Mouse (Mus musculus) liver, adult 2 months (tissue): Measurements from ENCODE around the gene Igf1r. TPM values are rescaled to one million over a fixed set of nuclear protein-coding genes. Genes with fewer than 3 reads are reported as not detected.

Experiments used
- DNase-seq: peaks from one replicate; pipeline ENCODE4 v3.0.0-alpha.2; 2011; ENCODE audit warnings: low read depth, low spot score; ENCODE audit errors: extremely low read depth
- H3K27ac ChIP-seq: fragments of 200-500 bp; replicated peaks from 2 replicates; pipeline ENCODE4 v1.5.1; 2012; ENCODE audit warnings: low read depth, mild to moderate bottlenecking, control low read depth, inconsistent platforms, low read length; ENCODE audit not compliant: insufficient read depth
- H3K27me3 ChIP-seq: fragments of 200-500 bp; 2 replicates; pipeline ENCODE4 v1.6.1; 2012; ENCODE audit warnings: mild to moderate bottlenecking, moderate library complexity, low read length, inconsistent platforms; ENCODE audit not compliant: control insufficient read depth, insufficient read depth
- H3K36me3 ChIP-seq: fragments of 200-500 bp; 2 replicates; pipeline ENCODE4 v1.6.1; 2012; ENCODE audit warnings: low read length, inconsistent platforms; ENCODE audit not compliant: control insufficient read depth, insufficient read depth
- H3K4me1 ChIP-seq: fragments of 200-500 bp; 2 replicates; pipeline ENCODE4 v1.6.1; 2011; ENCODE audit warnings: low read length; ENCODE audit not compliant: control insufficient read depth, insufficient read depth
- H3K4me3 ChIP-seq: fragments of 200-500 bp; 2 replicates; pipeline ENCODE4 v1.5.1; 2011; ENCODE audit warnings: low read depth, mild to moderate bottlenecking, control low read depth, low read length, moderate library complexity; ENCODE audit not compliant: insufficient read depth
- H3K79me2 ChIP-seq: fragments of 200-500 bp; 2 replicates; pipeline ENCODE4 v1.6.1; 2012; ENCODE audit warnings: inconsistent platforms, mild to moderate bottlenecking, low read length, moderate library complexity; ENCODE audit not compliant: control insufficient read depth, insufficient read depth
- H3K9ac ChIP-seq: fragments of 200-500 bp; 2 replicates; pipeline ENCODE4 v1.6.1; 2012; ENCODE audit warnings: low read depth, mild to moderate bottlenecking, control low read depth, inconsistent platforms, low read length
- CTCF ChIP-seq: fragments of 200-500 bp; IDR thresholded peaks from 2 replicates; pipeline ENCODE4 v1.5.1; 2011; ENCODE audit warnings: low read depth, low read length, control low read depth
- POLR2A ChIP-seq: fragments of 200-500 bp; IDR thresholded peaks from 2 replicates; pipeline ENCODE4 v1.6.1; 2011; ENCODE audit warnings: low read length, control low read depth; ENCODE audit not compliant: insufficient read depth; ENCODE audit errors: extremely low read depth
- WGBS: fragments of 180-500 bp; shearing (Covaris S2); methylation state at CpG from one replicate; pipeline ENCODE4 v1.1.7; 2018; 5-methylcytosine and 5-hydroxymethylcytosine counted together
- polyA plus RNA-seq: library from polyadenylated mRNA; depleted of rRNA; stranded (reverse); fragments of >200 nt; gene quantifications from 2 replicates; pipeline ENCODE4 v1.2.3, GENCODE M21; 2012
- total RNA-seq: library from RNA; depleted of rRNA; stranded (reverse); fragments of >200 nt; gene quantifications from 2 replicates; pipeline ENCODE4 v1.2.3, GENCODE M21; 2014

Gene Igf1r
- total and polyA plus RNA-seq, 2 experiments: 0.50 to 1.2 TPM

DNA sequence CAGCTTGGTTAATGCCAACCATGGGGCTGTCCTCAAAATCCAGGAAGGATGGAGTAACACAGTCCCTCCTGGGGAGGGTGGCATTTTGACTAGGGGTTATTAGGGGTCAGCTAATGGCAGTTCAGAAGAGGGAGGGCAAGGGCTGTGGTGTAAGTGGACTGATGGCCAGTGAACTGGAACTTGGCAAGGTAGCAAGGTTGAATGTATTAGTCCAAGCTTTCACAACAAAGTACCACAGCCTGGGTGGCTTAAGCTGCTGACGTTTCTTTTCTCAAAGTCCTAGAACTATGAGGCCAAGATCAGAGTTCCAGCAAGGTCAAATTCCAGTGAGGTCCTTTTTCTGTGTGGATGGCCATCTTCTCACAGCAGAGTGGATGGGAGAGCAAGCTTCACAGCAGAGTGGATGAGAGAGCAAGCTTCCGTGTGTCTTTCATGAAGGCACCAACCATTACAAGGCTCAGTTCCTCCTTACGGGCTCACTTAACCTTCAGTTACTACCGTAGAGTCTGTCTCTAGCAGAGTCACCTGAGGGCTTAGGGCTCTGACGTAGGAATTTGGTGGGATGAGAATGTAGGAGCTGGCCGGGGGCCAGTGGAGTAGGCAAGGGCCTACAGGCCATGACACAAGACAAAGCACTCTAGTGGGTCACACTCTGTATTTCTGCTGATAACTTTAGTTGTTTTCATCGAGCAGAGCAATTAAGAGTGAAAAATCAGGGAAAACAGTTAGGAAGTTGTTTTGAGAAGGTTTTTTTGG, 144.6 kb downstream of the Igf1r start:
- no peaks in the 10 kb centered on the region for H3K79me2 ChIP-seq
- H3K27ac ChIP-seq: no peak overlapping the region
- H3K4me3 ChIP-seq: no peak overlapping the region
- TF ChIP-seq CTCF (no peak), POLR2A (no peak)
- WGBS: 78% methylated on average over 7 of the region's 7 CpGs
- H3K4me1 ChIP-seq: no peaks in the 10 kb centered on the region; the same call in 1 of the 2 replicates
- peak; percentile 64 for DNase-seq
- no peak overlapping the region for H3K9ac ChIP-seq
- H3K36me3 ChIP-seq: no peaks in the 10 kb centered on the region
- H3K27me3 ChIP-seq: peaks cover 21% of the 10 kb centered on the region; the same call in 1 of the 2 replicates

DNA sequence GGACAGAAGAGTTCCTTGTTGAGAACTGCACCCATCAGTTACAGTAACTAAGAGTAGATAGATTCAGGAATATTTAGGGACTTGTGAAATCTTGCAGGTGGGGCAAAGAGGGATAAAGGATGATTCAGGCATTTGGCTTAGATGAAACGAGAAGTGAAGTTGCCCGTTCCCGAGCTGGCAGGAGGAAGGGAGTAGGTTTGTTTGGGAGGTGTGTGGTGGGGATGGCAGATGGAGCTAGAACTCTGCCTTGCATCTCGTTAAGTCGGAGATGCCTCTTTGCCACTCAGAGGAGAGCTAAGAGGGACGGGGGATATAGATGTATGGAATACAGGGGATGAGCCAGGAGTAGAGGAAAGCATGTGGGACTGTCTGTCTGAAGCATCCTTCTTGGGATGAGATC, 145.5 kb downstream of the Igf1r start:
- WGBS: 94% methylated on average over 6 of the region's 6 CpGs

DNA sequence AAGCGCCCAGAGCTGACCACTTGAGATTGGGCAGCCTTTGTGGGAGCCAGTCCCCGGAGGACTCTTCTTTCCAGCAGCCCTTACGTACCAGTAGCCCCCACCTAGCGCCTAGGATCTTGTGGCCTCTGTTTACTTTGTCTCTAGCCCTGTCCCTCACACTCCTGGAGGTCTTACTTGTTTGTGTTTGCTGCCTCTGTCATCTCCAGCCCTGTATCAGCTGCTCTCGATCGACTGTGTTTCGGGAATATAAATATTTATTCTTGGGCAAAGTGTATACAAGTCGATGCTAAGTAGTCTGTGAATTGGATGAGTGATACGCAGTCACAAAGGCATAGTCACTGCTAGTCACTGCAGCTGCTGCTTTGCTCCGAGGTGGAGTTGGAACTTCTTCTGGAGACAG, 147.8 kb downstream of the Igf1r start:
- Histone ChIP-seq H3K9ac (no peak overlapping the region), H3K36me3 (no peaks in the 10 kb centered on the region), H3K4me1 (no peaks in the 10 kb centered on the region; the same call in 1 of the 2 replicates), H3K4me3 (no peak overlapping the region), H3K27me3 (peaks cover 21% of the 10 kb centered on the region; the same call in 1 of the 2 replicates), H3K79me2 (no peaks in the 10 kb centered on the region), H3K27ac (no peak overlapping the region)
- no peak for DNase-seq
- no peak for TF ChIP-seq POLR2A
- TF ChIP-seq CTCF: no peak
- 21% methylated on average over 10 of the region's 10 CpGs for WGBS

More for the DNA sequence above, 145.5 kb downstream of the Igf1r start:
- no peak for TF ChIP-seq CTCF
- TF ChIP-seq POLR2A: no peak
- no peak overlapping the region for H3K4me3 ChIP-seq
- no peak for DNase-seq
- H3K36me3 ChIP-seq: no peaks in the 10 kb centered on the region
- H3K27me3 ChIP-seq: peaks cover 21% of the 10 kb centered on the region; the same call in 1 of the 2 replicates
- no peaks in the 10 kb centered on the region; the same call in 1 of the 2 replicates for H3K4me1 ChIP-seq
- H3K27ac ChIP-seq: no peak overlapping the region
- H3K79me2 ChIP-seq: no peaks in the 10 kb centered on the region
- no peak overlapping the region for H3K9ac ChIP-seq

DNA sequence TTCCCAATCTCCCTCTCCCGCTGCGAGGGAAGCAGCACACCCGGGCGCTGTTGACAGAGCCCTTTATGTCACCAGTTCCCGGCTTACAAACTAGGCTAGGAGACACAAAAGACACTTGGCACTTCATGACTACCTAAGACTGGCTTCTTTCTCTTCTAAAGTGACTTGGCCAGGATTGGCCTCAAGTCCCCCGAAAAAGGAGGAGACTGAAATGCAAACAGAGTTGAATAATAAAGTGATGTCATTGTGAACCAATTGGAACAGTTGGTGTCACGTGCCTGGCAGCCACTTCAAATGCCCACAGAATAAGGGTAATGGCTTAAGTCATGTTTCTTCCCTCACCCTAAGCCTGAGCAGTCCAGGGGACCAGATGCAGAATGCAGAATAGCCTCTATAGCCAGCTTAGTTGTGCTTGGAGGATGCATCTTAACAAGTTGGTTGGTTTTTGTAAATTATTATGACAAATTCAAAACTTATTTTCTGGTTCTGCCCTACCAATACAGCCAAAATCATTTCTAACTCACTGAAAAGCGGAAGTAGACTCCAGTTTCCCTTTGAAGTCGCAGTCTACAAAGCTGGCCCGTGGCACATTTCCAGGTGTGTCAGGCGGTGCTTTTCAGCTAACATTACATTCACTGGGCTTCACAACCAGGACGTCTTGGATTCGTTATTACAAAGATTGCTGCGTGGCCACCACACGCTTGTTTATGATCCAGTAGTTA, 150.0 kb downstream of the Igf1r start:
- Histone ChIP-seq H3K27ac (no peak overlapping the region), H3K4me1 (no peaks in the 10 kb centered on the region; the same call in 1 of the 2 replicates), H3K9ac (no peak overlapping the region), H3K79me2 (no peaks in the 10 kb centered on the region), H3K27me3 (peaks cover 21% of the 10 kb centered on the region; the same call in 1 of the 2 replicates), H3K4me3 (no peak overlapping the region), H3K36me3 (no peaks in the 10 kb centered on the region)
- 67% methylated on average over 15 of the region's 15 CpGs for WGBS
- no peak for DNase-seq
- no peak for TF ChIP-seq CTCF
- no peak for TF ChIP-seq POLR2A

DNA sequence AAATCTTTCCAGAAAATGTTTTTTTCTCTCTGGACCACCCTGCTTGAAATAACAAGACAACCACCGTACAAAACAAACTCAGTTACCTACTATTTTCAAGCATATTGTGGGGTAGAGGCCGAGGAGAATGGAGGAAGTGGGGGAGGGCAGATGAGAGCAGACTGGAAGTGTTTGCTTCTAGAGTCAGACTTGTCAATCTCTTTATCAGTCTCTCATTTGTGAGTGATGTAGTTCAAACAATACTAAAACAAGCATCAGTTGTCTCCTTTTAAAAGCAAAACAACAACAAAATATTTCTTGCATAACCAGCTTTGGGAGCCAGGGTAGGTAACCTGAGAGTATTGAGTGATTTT, 150.5 kb downstream of the Igf1r start:
- no peaks in the 10 kb centered on the region for H3K36me3 ChIP-seq
- TF ChIP-seq POLR2A: no peak
- no peak overlapping the region for H3K9ac ChIP-seq
- no peaks in the 10 kb centered on the region for H3K79me2 ChIP-seq
- DNase-seq: no peak
- H3K27me3 ChIP-seq: peaks cover 20% of the 10 kb centered on the region; the same call in 1 of the 2 replicates
- no peak overlapping the region for H3K27ac ChIP-seq
- H3K4me1 ChIP-seq: no peaks in the 10 kb centered on the region; the same call in 1 of the 2 replicates
- H3K4me3 ChIP-seq: no peak overlapping the region
- 19% methylated on average over 2 of the region's 2 CpGs for WGBS

DNA sequence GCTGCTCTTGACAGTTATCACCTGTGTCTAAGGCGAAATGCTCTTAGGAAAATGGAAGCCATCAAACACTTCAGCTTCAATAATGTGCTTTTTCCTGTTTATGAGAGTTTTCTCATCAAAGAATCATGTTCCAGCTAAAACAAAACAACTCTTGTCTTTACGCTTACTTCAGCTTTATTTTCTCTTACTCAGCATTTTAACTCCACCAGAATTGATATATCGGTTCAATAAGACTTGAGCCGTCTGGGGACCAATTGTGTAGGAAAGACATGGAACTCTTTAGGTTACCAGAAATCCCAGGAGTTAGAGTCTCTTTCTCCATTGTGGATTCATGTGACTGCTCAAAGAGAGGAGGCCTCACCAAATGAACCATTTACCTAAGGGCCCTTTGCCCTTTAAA, 158.9 kb downstream of the Igf1r start:
- no peak overlapping the region for H3K27ac ChIP-seq
- H3K79me2 ChIP-seq: no peaks in the 10 kb centered on the region
- TF ChIP-seq POLR2A (no peak), CTCF (no peak)
- H3K27me3 ChIP-seq: peaks cover 7% of the 10 kb centered on the region; the same call in 1 of the 2 replicates
- no peak for DNase-seq
- no peak overlapping the region for H3K4me3 ChIP-seq
- no peak overlapping the region for H3K9ac ChIP-seq
- H3K4me1 ChIP-seq: no peaks in the 10 kb centered on the region
- H3K36me3 ChIP-seq: no peaks in the 10 kb centered on the region
- 96% methylated on average over 4 of the region's 4 CpGs for WGBS
